19 mouse cellular contexts compared by ENCODE assay signal in genomic region chr6:127218634-127219445, GRCm38 (mm10).
DNase-seq lines count a peak whose midpoint lies in the region; TF ChIP-seq lines count a peak whose summit lies in the region.
"Had no signal": no experiment of that assay in that cellular context is flagged by ENCODE, and none has a peak within 500 bp of the region (broad histone marks: within the 10 kb centered on the region; RNA-seq: fewer than 3 reads in every experiment).

No protein-coding gene starts in this region.

- intact Hi-C loops in left cerebral cortex, postnatal 10 days (cut with DNase I): no loop called here
- intact Hi-C loops in left cerebral cortex, postnatal 36 days (cut with DNase I): no loop called here

- H3K9ac ChIP-seq in CH12.LX (ENCODE audit: insufficient read depth, low read depth): no peak overlapping the region
- H3K9ac ChIP-seq: embryonic facial prominence, embryonic 12.5 days; hindbrain, embryonic 15.5 days; limb, embryonic 15.5 days; midbrain, embryonic 15.5 days; stomach, embryonic 15.5 days had no signal

- no peak for TF ChIP-seq EP300 in CH12.LX (IDR thresholded peaks at IDR 0.05; ENCODE audit: low read length)

- H3K27ac ChIP-seq in CH12.LX (ENCODE audit: insufficient read depth, low read depth): no peak overlapping the region
- no peak overlapping the region for H3K27ac ChIP-seq in cortical plate, adult 2 months (ENCODE audit: insufficient read depth, low read length)
- H3K27ac ChIP-seq: embryonic facial prominence, embryonic 12.5 days; heart, adult 2 months; hindbrain, embryonic 15.5 days; limb, embryonic 15.5 days; midbrain, embryonic 15.5 days; stomach, embryonic 15.5 days had no signal

- H3K9me3 ChIP-seq in CH12.LX (replicated peaks; ENCODE audit: low read length): no peaks in the 10 kb centered on the region
- H3K9me3 ChIP-seq: embryonic facial prominence, embryonic 12.5 days; hindbrain, embryonic 15.5 days; limb, embryonic 15.5 days; midbrain, embryonic 15.5 days; stomach, embryonic 15.5 days had no signal

- no peaks in the 10 kb centered on the region for H3K27me3 ChIP-seq in CH12.LX (replicated peaks)
- H3K27me3 ChIP-seq: embryonic facial prominence, embryonic 12.5 days; hindbrain, embryonic 15.5 days; limb, embryonic 15.5 days; midbrain, embryonic 15.5 days; stomach, embryonic 15.5 days had no signal

- TF ChIP-seq POLR2A in CH12.LX (IDR thresholded peaks at IDR 0.05; ENCODE audit: low read depth, low read length): no peak
- no peak for TF ChIP-seq POLR2A in cortical plate, adult 2 months (IDR thresholded peaks at IDR 0.05; ENCODE audit: extremely low read depth, insufficient read depth, low read length)

- peak; percentile 8 to 32 for DNase-seq in left cerebral cortex, adult 18-20 months (ENCODE audit: low spot score in 2 of 2)
- no peak for DNase-seq in left cerebral cortex, postnatal 10 days (ENCODE audit: extremely low spot score in 1 of 2, low spot score in 2 of 2)
- no peak for DNase-seq in CH12.LX (ENCODE audit: extremely low read depth)
- peak; percentile 15 to 28 for DNase-seq in left cerebral cortex, postnatal 36 days (ENCODE audit: low spot score in 2 of 2)
- no peak for DNase-seq in lung, postnatal 10 days
- DNase-seq in adrenal gland, postnatal 25 days: no peak
- DNase-seq: B cell, adult 2 months; cerebellum, adult 8-10 months; gastrocnemius, postnatal 14 days; heart, adult 2 months; heart, postnatal 36 days; kidney, adult 11 months; thymus, adult 18-20 months had no signal

- dilution Hi-C loops in CH12.LX (cut with MboI; ENCODE audit: extremely low pct_ligation_motif_present, extremely low pct_unique_long_range_greater_than_20kb, low sequenced_read_pairs): no loop called here

- H3K4me2 ChIP-seq in CH12.LX (ENCODE audit: insufficient read depth, low read depth, poor library complexity, severe bottlenecking): peak overlapping the region; percentile 51; the same call in 1 of the 2 replicates
- H3K4me2 ChIP-seq: embryonic facial prominence, embryonic 12.5 days; hindbrain, embryonic 15.5 days; limb, embryonic 15.5 days; midbrain, embryonic 15.5 days; stomach, embryonic 15.5 days had no signal

- TF ChIP-seq RAD21 in CH12.LX (IDR thresholded peaks at IDR 0.05; ENCODE audit: low read depth, low read length): no peak

- no peak overlapping the region for H3K4me3 ChIP-seq in CH12.LX (replicated peaks in 1 of 3; ENCODE audit: low read depth in 2 of 3, low read length in 2 of 3, poor library complexity in 1 of 3)
- 0 out of 2 replicates have a peak overlapping the region, but pooled peaks have one; percentile 13 for H3K4me3 ChIP-seq in cortical plate, adult 2 months (ENCODE audit: insufficient read depth, low read length)
- H3K4me3 ChIP-seq: embryonic facial prominence, embryonic 12.5 days; heart, adult 2 months; hindbrain, embryonic 15.5 days; limb, embryonic 15.5 days; midbrain, embryonic 15.5 days; stomach, embryonic 15.5 days had no signal

- no peak for TF ChIP-seq CTCF in CH12.LX (conservative IDR thresholded peaks at IDR 0.05 in 1 of 2, IDR thresholded peaks at IDR 0.05 in 1 of 2; ENCODE audit: low read depth in 2 of 2, low read length in 2 of 2)
- TF ChIP-seq CTCF in cortical plate, adult 2 months (IDR thresholded peaks at IDR 0.05; ENCODE audit: extremely low read depth, insufficient read depth, low read length): no peak

- in situ Hi-C loops in CH12.LX (cut with MboI; ENCODE audit: low pct_ligation_motif_present, low pct_unique_long_range_greater_than_20kb, low sequenced_read_pairs): no loop called here

- H3K79me2 ChIP-seq in CH12.LX (replicated peaks; ENCODE audit: control insufficient read depth, extremely low read depth, insufficient read depth, poor library complexity, severe bottlenecking): no peaks in the 10 kb centered on the region

- H3K36me3 ChIP-seq in CH12.LX (replicated peaks in 1 of 2; ENCODE audit: control insufficient read depth in 1 of 2, insufficient read depth in 1 of 2, low read length in 1 of 2): no peaks in the 10 kb centered on the region
- H3K36me3 ChIP-seq: embryonic facial prominence, embryonic 12.5 days; hindbrain, embryonic 15.5 days; limb, embryonic 15.5 days; midbrain, embryonic 15.5 days; stomach, embryonic 15.5 days had no signal

- H3K4me1 ChIP-seq in CH12.LX (ENCODE audit: control insufficient read depth in 1 of 2, insufficient read depth in 2 of 2): peaks cover 22 to 64% of the 10 kb centered on the region in 2 experiments
- H3K4me1 ChIP-seq in cortical plate, adult 2 months (ENCODE audit: control insufficient read depth, insufficient read depth, low read length): no peaks in the 10 kb centered on the region
- H3K4me1 ChIP-seq: embryonic facial prominence, embryonic 12.5 days; hindbrain, embryonic 15.5 days; midbrain, embryonic 15.5 days; stomach, embryonic 15.5 days had no signal

TF ChIP-seq in CH12.LX, 34 proteins besides CTCF, POLR2A, EP300 and RAD21:
- TF ChIP-seq MAZ (IDR thresholded peaks at IDR 0.05; ENCODE audit: low read depth, low read length) (0 out of 2 replicates have a peak, but pooled peaks have one; percentile 15), CHD2 (IDR thresholded peaks at IDR 0.05; ENCODE audit: low read length) (peak; percentile 66; the same call in 1 of the 2 replicates), ZNF384 (IDR thresholded peaks at IDR 0.05; ENCODE audit: low read depth, low read length) (peak; percentile 71; the same call in 1 of the 2 replicates), MEF2A (IDR thresholded peaks at IDR 0.05; ENCODE audit: borderline replicate concordance, low read depth, low read length) (no peak), KAT2A (IDR thresholded peaks at IDR 0.05; ENCODE audit: insufficient replicate concordance, low read length) (no peak), MAFK (IDR thresholded peaks at IDR 0.05; ENCODE audit: insufficient replicate concordance, low read length) (peak; percentile 69), ZMIZ1 (IDR thresholded peaks at IDR 0.05; ENCODE audit: low read depth, low read length) (no peak), ELF1 (IDR thresholded peaks at IDR 0.05; ENCODE audit: low read depth, low read length) (no peak)

Comparison
In these comparisons a context has a peak if more than half of its experiments do, and no peak if none do; other contexts are left out.
1. DNase-seq: peak in left cerebral cortex, adult 18-20 months (2 of 2) and left cerebral cortex, postnatal 36 days (2 of 2); none in left cerebral cortex, postnatal 10 days (0 of 2), CH12.LX (single experiment), lung, postnatal 10 days (single experiment) and adrenal gland, postnatal 25 days (single experiment).